Mouse (Mus musculus): ENCODE measurements around the gene Ykt6.

The Ykt6 gene

DNA sequence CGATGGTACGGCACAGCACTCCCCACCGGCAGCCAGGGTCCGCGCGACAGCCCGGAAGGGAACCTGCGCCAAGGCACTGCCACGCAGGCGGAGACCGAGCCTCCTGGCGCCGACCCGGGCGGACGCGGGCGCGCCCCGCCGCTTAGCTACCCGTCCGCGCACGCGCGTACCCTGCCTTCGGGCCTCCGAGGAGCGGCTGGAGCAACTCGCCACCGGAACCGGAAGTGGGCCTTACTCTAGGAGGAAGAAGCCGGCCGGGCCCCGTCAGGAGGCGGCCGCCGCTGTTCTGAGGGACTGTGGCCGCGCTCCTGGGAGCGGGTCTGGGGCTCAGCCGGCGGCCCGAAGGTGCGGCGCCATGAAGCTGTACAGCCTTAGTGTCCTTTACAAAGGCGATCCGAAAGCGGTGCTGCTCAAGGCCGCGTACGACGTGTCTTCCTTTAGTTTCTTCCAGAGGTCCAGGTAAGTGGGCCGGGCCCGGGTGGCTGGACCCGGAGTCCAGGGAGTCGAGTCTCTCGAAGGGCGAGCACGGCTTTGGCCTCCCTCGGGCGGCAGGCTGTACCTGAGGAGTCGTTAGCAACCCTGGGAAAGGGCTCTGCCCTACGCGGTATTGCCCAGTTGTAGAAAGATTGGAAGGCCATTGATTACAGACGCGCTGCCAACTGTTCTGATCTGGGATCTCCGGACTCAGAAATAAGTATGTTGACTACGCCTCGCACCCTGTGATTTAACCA, at the start of gene Ykt6:
Gene Ykt6, plus strand, starts transcription at position 148 of the 731 bp plus-strand sequence.
- Histone ChIP-seq H3K27me3 (ENCODE audit: control insufficient read depth, insufficient read depth, low read length, poor library complexity, severe bottlenecking) (no peaks in the 10 kb centered on the region), H3K36me3 (ENCODE audit: control insufficient read depth, insufficient read depth, low read length, poor library complexity, severe bottlenecking) (peaks cover 3% of the 10 kb centered on the region; the same call in 1 of the 2 replicates)
- DNase-seq (ENCODE audit: low read depth, low spot score): peak; percentile 92

DNA sequence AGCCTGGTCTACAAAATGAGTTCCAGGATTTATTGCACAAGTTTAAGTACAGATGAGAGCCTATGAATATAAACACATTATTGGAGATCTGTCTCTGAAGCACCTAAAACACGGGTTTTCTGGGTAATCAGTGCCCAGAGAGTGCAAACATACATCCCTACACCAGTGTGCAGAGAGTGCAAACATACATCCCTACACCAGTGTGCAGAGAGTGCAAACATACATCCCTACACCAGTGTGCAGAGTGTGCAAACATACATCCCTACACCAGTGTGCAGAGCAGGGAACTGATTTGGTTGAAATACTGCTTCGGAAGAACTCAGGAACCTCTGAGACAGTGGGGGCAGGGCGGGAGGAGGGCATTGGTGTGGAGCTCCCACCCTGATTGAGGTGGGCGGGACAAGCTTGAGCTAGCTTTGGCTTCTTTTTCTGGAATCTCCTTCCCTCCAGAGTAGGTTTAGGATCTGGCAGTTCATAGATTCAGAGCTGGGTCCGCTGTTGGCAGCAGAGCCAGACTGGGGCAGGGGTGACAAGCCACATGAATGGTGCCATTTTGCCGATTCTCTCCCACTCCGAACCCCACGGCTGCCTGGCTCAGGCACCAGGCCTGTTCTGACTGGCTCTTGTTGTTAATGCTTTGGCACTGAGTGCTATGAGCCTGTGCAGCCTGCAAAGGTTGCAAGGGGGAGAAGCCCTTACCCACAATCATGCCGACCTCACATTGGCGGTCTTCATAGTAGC, 49.5 kb upstream of the Ykt6 start:
- Histone ChIP-seq H3K27me3 (ENCODE audit: control insufficient read depth, insufficient read depth, low read length, poor library complexity, severe bottlenecking) (no peaks in the 10 kb centered on the region; the same call in 1 of the 2 replicates), H3K36me3 (ENCODE audit: control insufficient read depth, insufficient read depth, low read length, poor library complexity, severe bottlenecking) (no peaks in the 10 kb centered on the region)
- DNase-seq (ENCODE audit: low read depth, low spot score): no peak

DNA sequence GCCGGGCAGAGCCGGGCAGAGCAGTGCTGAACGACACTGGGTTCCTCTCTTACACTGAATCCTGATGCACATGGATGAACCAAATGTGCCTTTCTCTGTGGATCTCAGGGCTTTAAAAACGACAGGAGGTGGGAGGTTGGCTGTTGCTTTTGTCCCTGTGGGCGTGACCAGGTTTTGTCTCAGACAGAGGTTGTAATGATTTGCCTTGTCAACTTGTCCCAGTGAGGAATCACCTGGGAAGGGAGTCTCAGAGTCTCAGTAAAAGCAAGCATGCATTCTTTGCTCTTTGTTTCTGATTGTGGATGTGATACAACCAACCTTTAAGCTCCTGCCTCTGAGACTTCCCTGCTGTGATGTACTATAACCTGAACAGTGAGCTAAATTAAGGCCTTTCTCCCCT, 48.4 kb upstream of the Ykt6 start:
- no peaks in the 10 kb centered on the region for H3K27me3 ChIP-seq (ENCODE audit: control insufficient read depth, insufficient read depth, low read length, poor library complexity, severe bottlenecking)
- no peak for DNase-seq (ENCODE audit: low read depth, low spot score)
- no peaks in the 10 kb centered on the region for H3K36me3 ChIP-seq (ENCODE audit: control insufficient read depth, insufficient read depth, low read length, poor library complexity, severe bottlenecking)

DNA sequence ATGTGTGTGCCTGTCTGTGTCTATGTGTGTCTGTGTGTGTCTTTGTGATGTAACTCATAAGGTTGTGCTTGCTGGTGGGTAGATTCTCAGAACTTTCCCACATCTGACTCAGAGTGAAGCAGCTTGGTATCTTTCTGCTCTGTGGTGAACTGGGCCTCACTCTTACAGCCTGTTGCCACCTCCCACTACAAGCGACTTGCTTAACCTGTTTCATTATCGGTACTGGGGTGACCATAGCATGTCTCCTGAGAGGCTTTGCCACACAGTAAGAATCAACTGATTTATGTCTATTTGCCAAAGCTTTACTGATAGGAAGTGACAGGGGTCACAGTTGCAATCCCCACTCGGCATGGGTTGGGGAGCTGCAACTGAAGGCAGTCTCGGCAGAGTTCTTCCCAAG, 46.9 kb upstream of the Ykt6 start:
- Histone ChIP-seq H3K36me3 (ENCODE audit: control insufficient read depth, insufficient read depth, low read length, poor library complexity, severe bottlenecking) (no peaks in the 10 kb centered on the region), H3K27me3 (ENCODE audit: control insufficient read depth, insufficient read depth, low read length, poor library complexity, severe bottlenecking) (no peaks in the 10 kb centered on the region)
- DNase-seq (ENCODE audit: low read depth, low spot score): no peak

DNA sequence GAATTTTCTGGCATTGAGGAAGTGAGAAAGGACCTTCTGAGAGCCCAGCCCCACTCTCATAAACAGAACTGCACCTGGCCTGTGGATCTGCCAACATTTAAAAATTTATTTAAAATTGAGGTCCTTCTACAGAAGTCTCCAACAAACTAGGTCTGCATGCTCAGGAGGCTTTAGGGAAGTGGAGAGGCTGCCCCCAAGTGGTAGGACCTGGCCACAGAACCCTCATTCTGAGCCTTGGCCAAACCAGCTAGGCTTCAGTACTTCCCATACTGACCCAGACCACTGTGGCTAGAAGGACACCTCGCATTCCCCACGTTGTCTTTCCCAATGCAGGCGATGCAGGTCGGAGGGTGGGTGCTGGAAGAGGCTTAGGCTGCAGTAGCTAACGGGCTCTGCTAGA, 42.9 kb upstream of the Ykt6 start:
- Histone ChIP-seq H3K36me3 (ENCODE audit: control insufficient read depth, insufficient read depth, low read length, poor library complexity, severe bottlenecking) (no peaks in the 10 kb centered on the region), H3K27me3 (ENCODE audit: control insufficient read depth, insufficient read depth, low read length, poor library complexity, severe bottlenecking) (no peaks in the 10 kb centered on the region)
- DNase-seq (ENCODE audit: low read depth, low spot score): peak; percentile 66

DNA sequence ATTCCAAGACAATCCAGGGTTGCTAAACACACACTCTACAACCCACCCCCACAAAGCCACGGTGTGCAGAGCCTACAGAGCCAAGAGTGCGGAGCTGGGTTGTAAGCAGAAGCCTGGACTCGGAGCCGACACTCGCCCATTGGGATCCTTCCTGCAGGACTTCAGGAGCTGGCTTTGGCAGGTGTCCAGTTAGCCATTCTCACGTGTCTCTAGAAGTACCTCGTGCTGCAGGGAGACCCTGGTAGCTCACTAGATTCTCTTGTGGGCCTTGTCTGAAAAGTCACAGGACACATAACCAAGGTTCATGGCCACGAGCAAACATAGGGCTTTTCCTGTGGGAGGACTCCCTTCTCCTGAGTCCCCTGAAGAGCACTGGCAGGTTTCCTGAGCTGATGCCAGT, 42.2 kb upstream of the Ykt6 start:
- no peak for DNase-seq (ENCODE audit: low read depth, low spot score)
- Histone ChIP-seq H3K36me3 (ENCODE audit: control insufficient read depth, insufficient read depth, low read length, poor library complexity, severe bottlenecking) (no peaks in the 10 kb centered on the region), H3K27me3 (ENCODE audit: control insufficient read depth, insufficient read depth, low read length, poor library complexity, severe bottlenecking) (no peaks in the 10 kb centered on the region)

DNA sequence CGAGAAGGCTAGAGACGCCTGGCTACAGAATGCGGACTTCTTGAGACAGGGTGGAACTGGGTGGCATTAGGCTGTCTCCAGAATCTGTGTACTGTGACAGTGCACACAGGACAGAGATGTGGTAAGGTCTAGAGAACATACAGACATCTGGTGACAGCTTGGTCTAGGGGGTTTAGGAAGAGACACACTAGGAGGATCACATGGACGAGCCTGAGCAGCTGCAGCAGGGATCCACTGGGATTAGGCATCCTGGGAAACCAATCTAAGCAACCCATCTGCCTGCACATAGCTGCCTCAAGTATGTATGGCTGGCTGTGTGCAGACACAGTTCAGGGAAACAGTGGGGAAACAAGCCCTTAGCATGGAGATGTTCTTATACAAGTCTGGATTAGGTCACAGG, 41.6 kb upstream of the Ykt6 start:
- H3K36me3 ChIP-seq (ENCODE audit: control insufficient read depth, insufficient read depth, low read length, poor library complexity, severe bottlenecking): no peaks in the 10 kb centered on the region
- DNase-seq (ENCODE audit: low read depth, low spot score): no peak
- no peaks in the 10 kb centered on the region for H3K27me3 ChIP-seq (ENCODE audit: control insufficient read depth, insufficient read depth, low read length, poor library complexity, severe bottlenecking)

DNA sequence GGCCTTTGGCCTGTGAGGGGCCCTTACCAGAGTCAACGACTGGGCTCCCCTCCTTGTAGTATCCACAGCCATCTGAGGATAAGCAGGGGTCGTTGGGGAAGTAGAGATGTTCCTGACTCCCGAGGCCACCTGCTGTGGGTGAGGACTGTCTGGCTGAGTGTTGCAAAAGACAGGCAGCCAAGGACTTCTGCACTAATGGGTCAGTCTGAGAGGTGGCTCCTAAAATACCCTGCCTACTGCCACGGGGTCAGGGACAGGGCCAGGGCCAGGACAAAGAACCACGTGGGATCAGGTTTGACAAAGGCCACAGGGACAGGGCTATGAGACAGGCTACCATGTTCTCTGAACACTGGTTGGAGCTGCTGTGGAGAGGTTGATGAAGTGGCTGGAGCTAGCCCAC, 40.6 kb upstream of the Ykt6 start:
- no peaks in the 10 kb centered on the region for H3K27me3 ChIP-seq (ENCODE audit: control insufficient read depth, insufficient read depth, low read length, poor library complexity, severe bottlenecking)
- no peak for DNase-seq (ENCODE audit: low read depth, low spot score)
- H3K36me3 ChIP-seq (ENCODE audit: control insufficient read depth, insufficient read depth, low read length, poor library complexity, severe bottlenecking): no peaks in the 10 kb centered on the region

DNA sequence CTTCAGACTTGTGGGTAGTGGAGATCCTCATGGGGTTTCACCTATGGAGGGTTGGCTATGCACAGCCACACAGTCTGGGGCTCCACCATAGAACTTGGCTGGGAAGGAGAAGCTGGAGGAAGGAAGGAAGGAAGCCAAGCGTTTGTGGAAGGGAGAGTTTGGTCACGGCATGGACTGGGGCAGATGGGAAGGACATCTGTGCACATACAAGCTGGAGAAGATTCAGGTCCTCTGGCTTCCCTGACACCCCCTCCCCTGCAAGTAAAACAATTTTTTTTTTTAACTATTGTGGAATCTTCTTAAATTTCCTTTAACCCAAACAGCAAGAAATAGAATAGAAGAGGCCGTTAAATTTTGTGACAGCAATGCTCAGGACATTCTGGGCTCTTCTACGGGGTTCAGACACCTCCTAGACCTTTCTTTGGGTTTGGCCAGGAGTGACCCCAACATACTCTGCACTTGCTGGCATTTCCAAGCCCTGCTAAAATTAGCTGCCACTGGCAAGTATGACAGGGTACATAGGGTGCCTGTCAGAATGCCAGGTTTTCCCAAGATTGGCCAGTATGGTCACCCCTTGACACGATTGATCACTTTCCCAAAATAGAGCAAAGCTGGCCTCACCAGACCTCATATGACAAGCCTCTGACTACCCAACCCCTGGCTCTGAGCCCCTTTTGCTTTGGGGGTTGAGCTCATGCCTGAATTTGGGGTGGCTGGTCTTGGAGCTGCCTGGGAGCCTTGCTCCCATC, 39.9 kb upstream of the Ykt6 start:
- H3K27me3 ChIP-seq (ENCODE audit: control insufficient read depth, insufficient read depth, low read length, poor library complexity, severe bottlenecking): no peaks in the 10 kb centered on the region
- DNase-seq (ENCODE audit: low read depth, low spot score): no peak

DNA sequence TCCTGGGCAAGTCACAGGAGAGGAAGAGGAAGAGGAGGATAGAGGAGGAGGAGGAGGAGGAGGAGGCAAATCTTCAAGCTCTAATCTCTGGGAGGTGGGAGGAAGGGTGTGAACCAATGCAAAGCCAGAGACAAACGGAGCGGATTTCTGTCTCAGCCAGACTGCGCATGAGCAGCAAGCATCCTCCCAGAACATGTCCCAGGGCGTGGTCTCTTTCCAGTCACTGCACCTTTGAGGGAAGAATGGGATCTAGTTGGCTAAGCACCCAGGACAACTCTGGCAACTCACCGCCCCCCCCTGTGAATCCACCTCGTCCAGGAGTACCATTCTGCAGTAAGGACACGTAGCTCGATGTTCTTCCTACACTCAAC, 39.3 kb upstream of the Ykt6 start:
- no peak for DNase-seq (ENCODE audit: low read depth, low spot score)
- H3K36me3 ChIP-seq (ENCODE audit: control insufficient read depth, insufficient read depth, low read length, poor library complexity, severe bottlenecking): no peaks in the 10 kb centered on the region
- H3K27me3 ChIP-seq (ENCODE audit: control insufficient read depth, insufficient read depth, low read length, poor library complexity, severe bottlenecking): no peaks in the 10 kb centered on the region

More for the DNA sequence above, 39.9 kb upstream of the Ykt6 start:
- no peaks in the 10 kb centered on the region for H3K36me3 ChIP-seq (ENCODE audit: control insufficient read depth, insufficient read depth, low read length, poor library complexity, severe bottlenecking)

DNA sequence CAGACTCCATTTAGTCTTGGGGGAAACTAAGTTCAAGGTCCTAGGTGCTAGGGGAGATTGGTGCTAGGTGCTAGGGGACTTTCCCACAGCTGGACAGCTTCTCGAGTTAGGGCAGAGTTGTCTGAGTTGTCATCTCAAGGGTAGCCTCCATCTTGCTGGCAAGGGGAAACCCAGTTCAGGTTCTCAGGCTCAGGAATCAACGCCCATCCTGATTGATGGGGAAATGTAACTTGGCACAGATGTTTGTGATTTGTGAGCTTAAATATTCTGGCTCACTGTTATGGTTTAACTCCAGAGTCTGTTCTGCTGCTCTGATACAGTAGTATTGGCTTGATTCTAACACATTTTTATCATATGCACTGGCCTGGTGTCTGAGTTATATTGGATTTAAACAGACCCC, 37.4 kb upstream of the Ykt6 start:
- no peaks in the 10 kb centered on the region for H3K36me3 ChIP-seq (ENCODE audit: control insufficient read depth, insufficient read depth, low read length, poor library complexity, severe bottlenecking)
- DNase-seq (ENCODE audit: low read depth, low spot score): no peak
- no peaks in the 10 kb centered on the region for H3K27me3 ChIP-seq (ENCODE audit: control insufficient read depth, insufficient read depth, low read length, poor library complexity, severe bottlenecking)

DNA sequence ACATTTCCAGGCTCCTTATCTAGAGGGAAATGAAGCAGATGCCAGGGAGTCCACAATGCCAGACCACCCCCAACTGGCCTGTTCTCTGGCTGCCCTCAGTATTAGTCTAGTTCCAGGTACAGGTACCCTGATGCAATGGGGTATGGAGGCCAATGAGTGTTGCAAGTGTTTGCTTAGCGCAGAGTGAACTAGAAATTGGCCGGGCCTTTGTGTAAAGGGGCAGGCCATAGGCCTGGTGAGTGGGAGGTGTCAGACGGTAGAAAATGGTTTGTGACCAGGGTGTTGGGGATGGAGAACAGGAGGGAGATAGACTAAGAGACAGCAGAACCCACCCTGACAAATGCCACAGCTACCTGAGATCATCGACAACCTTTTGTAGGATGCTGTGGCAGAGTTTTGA, 35.9 kb upstream of the Ykt6 start:
- Histone ChIP-seq H3K27me3 (ENCODE audit: control insufficient read depth, insufficient read depth, low read length, poor library complexity, severe bottlenecking) (no peaks in the 10 kb centered on the region), H3K36me3 (ENCODE audit: control insufficient read depth, insufficient read depth, low read length, poor library complexity, severe bottlenecking) (no peaks in the 10 kb centered on the region)
- DNase-seq (ENCODE audit: low read depth, low spot score): no peak

DNA sequence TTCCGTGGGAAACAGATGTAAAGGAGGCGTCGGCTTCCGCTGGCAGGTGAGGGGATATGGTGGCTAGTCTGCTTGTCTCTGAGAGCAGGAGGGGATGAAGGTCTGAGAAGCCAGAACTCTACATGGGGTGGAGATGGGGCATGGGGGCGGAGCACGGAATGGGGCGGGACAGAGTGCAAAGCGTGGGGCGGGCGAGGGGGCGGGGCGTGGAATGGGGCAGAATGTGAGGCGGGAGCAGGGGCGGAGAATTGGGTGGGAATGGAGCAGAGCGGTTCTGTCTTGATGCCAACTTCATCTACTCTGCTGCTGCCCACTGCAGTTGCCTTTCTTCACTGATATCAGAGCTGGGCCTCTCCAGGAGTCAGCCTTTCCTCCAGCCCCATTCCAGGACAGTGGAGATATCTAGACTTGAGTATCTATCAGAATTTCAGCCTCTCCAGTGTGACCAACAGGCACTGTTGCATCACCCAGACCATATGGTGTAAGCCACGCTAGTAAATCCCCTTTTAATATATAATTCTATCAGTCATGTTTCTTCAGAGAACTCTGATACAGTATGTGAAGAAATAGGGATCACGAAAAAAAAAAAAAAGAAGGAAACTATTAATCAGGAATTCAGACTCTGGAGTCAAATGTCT, 35.1 kb upstream of the Ykt6 start:
- Histone ChIP-seq H3K36me3 (ENCODE audit: control insufficient read depth, insufficient read depth, low read length, poor library complexity, severe bottlenecking) (no peaks in the 10 kb centered on the region), H3K27me3 (ENCODE audit: control insufficient read depth, insufficient read depth, low read length, poor library complexity, severe bottlenecking) (no peaks in the 10 kb centered on the region)
- peak; percentile 41 for DNase-seq (ENCODE audit: low read depth, low spot score)

DNA sequence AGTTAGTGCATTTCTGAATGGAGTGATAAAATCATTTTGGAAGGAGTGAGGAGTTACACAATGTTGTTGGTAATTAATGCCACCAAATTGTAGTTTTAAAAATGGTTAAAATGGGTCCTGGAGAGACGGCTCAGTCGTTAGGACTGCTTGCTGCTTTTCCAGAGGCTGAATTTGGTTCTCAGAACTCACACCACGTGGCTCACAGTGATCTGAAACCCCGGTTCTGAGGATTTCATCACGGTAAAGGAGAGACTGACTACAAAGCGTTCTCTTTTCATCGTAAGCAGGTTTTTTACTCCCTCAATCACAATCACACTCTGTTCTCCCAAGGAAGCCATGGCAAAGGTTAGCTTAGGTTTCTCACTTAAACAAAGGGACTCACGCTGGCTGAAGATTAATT, 30.8 kb upstream of the Ykt6 start:
- Histone ChIP-seq H3K27me3 (ENCODE audit: control insufficient read depth, insufficient read depth, low read length, poor library complexity, severe bottlenecking) (no peaks in the 10 kb centered on the region), H3K36me3 (ENCODE audit: control insufficient read depth, insufficient read depth, low read length, poor library complexity, severe bottlenecking) (no peaks in the 10 kb centered on the region)
- no peak for DNase-seq (ENCODE audit: low read depth, low spot score)

All from splenic B cell, adult 2 months (primary cell).